Mouse (Mus musculus) kidney, postnatal 10 days (tissue): ENCODE measurements around the gene Tmem169.
A peak's percentile ranks its signal among the peaks of the same experiment; 100 is the strongest.

Experiments
- DNase-seq: peaks from one replicate; pipeline ENCODE4 v3.0.0; 2021; ENCODE audit warnings: mixed read lengths

The Tmem169 gene

DNA sequence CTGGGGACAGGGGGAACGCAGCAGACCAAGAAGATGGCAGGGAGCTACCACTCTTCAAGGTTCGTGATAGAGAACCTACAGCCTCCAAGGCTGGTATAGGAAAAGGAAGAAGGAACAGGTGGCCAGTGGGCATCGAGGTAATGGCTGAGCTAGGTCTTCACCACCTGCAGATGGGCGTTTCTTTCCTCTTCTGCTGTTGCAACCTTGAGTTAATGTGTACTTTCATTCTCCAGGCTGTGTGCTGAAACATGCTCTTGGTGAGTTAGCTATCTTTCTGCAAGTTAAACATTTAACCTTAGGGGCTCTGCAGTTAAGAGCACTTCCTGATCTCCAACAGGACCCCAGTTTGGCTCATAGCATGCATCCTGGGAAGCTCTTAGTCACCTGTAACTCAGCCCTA lies 3.7 kb downstream of the Tmem169 start:
- DNase-seq = peak; percentile 31

DNA sequence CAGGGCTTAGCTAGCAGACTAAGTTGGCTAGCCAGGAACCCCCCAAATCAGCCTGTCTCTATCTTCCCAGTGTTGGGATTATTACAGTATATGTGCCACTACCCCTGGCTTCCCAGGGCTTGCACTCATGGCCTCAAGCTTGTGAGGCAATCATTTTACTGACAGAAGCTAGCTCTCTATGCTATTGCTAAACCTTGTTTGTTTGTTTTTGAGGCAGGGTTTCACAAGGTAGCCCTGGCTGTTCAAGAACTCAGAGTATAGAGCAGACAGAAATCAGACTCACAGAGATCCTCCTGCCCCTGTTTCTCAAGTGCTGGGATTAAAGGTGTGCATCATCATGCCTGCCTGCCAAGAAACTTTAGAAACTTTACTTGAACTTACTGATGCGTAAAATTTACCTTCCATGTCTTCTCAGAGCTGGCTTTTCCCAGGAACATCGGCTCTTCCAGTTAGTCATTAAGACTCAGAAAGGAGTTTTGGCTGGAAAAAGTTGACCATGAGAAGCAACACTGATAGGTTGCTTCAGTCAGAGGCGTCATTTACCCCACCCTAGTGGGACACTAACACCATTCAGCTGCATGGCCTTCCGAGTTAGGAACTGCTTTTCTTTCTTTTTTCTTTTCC lies 4.5 kb downstream of the Tmem169 start:
- DNase-seq = no peak

DNA sequence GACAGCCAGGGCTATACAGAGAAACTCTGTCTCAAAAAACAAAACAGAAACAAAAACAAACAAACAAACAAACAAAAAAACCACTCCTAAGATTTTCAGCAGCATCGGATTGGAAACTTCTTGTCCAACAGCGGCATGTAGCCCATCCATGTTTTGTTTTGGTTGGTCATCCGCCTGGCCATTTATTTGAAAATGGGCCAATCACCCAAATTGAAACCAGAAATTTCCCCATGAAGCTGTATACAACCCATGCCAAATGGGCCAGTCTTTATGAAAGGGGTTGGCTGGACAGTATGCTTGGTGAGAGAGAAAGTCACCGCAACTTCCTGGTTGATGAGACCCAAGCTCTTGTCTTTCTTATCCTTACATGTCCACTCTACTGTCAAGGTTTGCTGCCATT lies 6.7 kb downstream of the Tmem169 start:
- DNase-seq = no peak

- DNase-seq = no peak
Observed at GRCm38 (mm10) chr1:72291421-72291820, 7.3 kb downstream of the Tmem169 start.

DNA sequence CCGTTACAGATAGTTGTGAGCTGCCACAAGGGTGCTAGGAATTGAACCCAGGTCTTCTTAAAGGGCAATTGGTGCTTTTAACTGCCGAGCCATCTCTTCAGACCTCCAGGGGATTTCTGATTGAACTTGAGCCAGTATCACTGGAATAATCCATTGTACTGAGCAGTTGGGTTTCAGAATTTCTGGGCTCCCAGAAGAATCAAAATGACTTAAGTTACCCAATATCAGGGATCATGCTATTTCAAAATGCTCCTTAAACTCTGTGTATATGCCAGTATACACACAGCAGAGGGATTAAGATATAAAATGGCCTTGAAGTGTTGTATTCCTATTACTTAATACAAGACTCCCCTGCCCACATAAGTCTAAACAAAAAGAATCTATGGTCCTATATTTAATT lies 7.8 kb downstream of the Tmem169 start:
- DNase-seq = no peak

GRCm38 (mm10) chr1:72293869-72294663 lies 9.9 kb downstream of the Tmem169 start:
- peak; percentile 72 for DNase-seq

DNA sequence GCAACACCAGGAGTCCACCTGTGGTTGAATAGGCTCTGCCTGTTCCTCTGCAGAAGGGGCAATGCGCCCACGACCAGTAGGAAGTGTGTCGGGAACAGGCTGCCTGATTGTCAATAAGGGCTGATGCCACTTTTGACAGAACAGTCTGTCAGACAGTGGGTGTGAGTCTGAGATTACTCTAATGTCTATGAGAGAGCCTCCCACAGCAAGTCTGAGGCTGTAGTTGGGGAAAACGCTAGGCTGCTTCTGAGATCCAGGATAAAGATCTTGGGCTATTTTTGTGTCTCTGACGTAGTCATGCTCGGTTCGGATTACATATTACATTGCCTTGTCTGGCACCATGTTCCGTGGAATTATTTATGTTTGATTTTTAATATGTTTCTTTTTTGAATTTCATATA lies 11.6 kb downstream of the Tmem169 start:
- no peak for DNase-seq

DNA sequence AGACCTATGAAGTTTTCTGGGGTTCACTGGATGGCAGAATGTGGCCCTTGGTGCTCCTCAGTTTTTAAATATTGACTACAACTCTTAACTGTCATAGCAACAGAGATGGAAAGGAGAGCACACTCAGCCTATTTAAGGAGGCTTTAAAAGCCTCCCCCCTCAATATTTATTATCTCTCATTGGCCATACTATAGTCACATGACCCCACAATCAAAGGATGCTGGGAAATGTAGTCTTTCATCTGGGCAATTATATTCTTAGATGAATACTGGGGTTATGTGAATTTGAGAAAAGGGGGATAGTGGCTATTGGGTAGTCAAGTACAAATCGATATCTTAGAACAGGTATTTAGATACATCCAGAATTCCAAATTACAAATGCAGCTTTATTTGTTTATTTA lies 17.7 kb downstream of the Tmem169 start:
- DNase-seq = no peak

DNA sequence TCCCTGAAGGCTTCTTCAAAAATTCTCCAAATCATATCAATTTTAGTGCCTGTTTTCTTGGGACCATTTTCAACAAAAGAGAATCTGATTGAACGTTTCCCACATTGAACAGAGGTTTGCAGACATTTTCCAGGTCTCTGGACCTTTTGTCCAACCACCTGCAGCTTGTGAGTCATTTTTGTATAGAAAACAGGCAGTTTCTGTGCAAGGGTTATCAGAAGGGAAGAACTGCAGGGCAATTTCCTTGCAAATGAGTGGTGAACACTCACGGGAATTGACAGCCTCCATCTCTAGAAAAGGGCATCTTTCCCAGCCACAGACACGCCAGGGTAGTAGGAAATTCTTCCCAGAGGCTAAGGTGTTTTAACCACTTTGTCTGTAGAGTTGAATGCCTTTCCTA lies 22.1 kb downstream of the Tmem169 start:
- DNase-seq = no peak

GRCm38 (mm10) chr1:72306679-72307181 lies 22.6 kb downstream of the Tmem169 start:
- DNase-seq = peak; percentile 67

GRCm38 (mm10) chr1:72307317-72307798 lies 23.2 kb downstream of the Tmem169 start, which contains the start of gene Xrcc5:
Gene Xrcc5, plus strand, starts transcription at chr1:72307421.
- DNase-seq = peak; percentile 95

DNA sequence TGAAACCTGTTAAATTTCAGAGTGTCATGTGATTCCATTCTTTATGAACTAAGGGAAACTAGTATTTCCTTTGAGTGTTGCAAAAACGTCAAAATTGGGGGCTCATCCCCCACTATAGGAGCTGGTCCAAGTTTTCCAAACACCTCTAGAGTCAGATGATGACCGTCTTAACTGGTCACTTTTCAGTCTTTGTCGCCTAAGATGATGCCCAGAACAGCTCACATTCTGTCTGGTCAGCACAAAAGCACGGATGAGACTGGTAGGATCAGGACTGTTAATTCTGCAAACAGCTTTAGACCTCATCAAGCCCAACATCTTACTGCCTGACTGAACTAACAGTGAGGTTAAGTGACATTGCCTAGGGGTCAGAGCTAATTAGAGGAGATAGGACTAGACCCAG lies 24.8 kb downstream of the Tmem169 start:
- DNase-seq = no peak

- DNase-seq = no peak
Observed at GRCm38 (mm10) chr1:72309744-72310424, 25.7 kb downstream of the Tmem169 start.

GRCm38 (mm10) chr1:72312701-72313398 lies 28.7 kb downstream of the Tmem169 start:
- DNase-seq = no peak

GRCm38 (mm10) chr1:72313399-72314039 lies 29.4 kb downstream of the Tmem169 start:
- DNase-seq = no peak

GRCm38 (mm10) chr1:72315447-72315846 lies 31.3 kb downstream of the Tmem169 start:
- DNase-seq = no peak

DNA sequence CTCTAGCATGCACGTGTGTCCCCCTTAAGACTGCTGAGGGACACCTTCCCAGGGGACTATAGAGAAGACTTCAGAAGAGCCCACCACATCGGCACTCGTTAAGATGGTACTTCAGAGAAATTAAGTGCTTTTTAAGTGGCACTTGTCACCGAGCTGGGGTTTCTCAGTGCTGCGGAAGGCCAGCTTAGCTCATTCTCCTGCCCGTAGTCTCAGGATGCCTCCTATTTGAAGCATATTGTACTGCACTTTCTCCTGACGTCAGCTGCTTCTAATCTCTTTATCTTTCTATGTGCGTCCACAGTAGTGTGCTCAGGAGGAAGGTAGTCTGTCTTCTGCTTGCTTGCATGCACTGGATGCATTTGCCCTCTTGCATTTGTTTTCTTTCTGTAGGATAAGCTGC lies 32.2 kb downstream of the Tmem169 start:
- DNase-seq = no peak

DNA sequence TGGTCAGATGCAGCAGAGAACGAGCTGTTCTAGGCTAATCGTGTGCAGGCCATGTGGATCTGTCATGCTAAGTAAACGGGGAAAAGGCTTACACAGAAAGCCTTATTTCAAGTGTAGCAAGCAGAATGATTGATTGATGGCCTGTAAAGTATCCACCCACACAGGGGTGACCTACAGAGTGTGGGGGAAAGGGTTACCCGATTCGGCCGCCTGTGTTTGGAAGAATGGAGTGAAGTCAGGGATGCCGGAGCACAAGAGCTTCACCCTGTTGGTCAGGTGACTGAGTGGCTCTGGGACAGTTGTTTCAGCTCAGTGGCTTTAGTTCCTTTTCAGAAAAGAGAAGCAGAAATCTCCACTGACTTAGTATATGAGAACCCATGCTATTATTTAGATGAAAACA lies 32.7 kb downstream of the Tmem169 start:
- DNase-seq = no peak

DNA sequence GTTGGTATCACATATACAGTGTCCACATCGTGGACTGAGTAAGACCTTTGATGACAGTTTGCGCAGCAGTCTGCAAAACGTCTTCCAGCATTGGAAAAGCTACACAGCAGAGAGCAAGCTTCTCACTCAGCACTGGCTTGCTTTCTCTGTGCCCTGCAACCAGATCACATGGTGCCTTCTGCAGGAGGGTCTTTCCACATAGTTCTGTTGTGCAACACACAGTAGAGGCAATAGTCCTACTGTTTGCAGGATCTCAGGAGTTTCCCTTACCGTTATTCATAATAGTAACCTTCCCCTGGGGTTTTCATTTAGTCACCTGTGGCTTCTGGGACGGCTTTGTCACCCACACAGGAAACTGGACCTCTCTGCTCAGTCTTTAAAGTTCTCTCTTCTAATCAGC lies 36.6 kb downstream of the Tmem169 start:
- DNase-seq = no peak

GRCm38 (mm10) chr1:72323248-72323647 lies 39.1 kb downstream of the Tmem169 start:
- DNase-seq = no peak

GRCm38 (mm10) chr1:72326162-72326821 lies 42.1 kb downstream of the Tmem169 start:
- no peak for DNase-seq

GRCm38 (mm10) chr1:72334807-72335206 lies 50.6 kb downstream of the Tmem169 start:
- no peak for DNase-seq
